Mouse (Mus musculus): ENCODE data around the gene Slc35g2. TPM values are rescaled to one million over a fixed set of nuclear protein-coding genes. Genes with fewer than 3 reads are reported as not detected.

The Slc35g2 gene
- polyA plus RNA-seq, 1 experiment from 2014 or later, result 24.2 TPM

- no peak overlapping the region for H3K4me2 ChIP-seq (replicated peaks)
- no peaks in the 10 kb centered on the region for H3K27me3 ChIP-seq (ENCODE audit: control insufficient read depth, insufficient read depth, low read length)
- no peak overlapping the region for H3K4me3 ChIP-seq (replicated peaks; ENCODE audit: low read length)
- no peak overlapping the region for H3K27ac ChIP-seq
- no peaks in the 10 kb centered on the region for H3K4me1 ChIP-seq (replicated peaks; ENCODE audit: control insufficient read depth, insufficient read depth, low read length)
- no peaks in the 10 kb centered on the region for H3K9me3 ChIP-seq (ENCODE audit: control insufficient read depth, low read length)
- ATAC-seq (ENCODE audit: low FRiP score) (no peak), DNase-seq (ENCODE audit: low spot score) (no peak)
- no peak overlapping the region for H3K9ac ChIP-seq
- 90% methylated on average over 2 of the region's 2 CpGs for WGBS
- no peaks in the 10 kb centered on the region for H3K36me3 ChIP-seq (replicated peaks; ENCODE audit: control insufficient read depth, insufficient read depth)
Measured at GRCm38 (mm10) chr9:100507581-100507980, 63.3 kb downstream of the Slc35g2 start.

DNA sequence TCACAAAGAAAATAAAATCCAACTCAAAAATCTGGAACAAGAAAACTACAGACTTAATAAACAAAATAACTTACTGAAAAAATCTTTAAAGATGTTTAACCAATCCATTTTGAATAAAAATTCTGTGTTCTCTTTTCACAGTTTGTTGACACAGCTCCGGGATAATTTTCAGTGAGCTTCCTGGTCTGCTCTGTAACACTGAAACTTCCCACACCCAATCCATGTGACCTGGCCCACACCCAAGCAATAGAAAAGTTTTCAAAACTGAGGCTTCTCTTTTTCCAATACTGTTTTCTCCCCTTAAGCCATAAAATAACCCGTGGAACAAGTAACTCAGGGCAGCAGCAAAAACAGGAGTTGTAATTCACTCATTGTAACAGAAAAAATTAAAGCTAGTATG, 64.2 kb downstream of the Slc35g2 start:
- Histone ChIP-seq H3K4me3 (replicated peaks; ENCODE audit: low read length) (no peak overlapping the region), H3K27me3 (ENCODE audit: control insufficient read depth, insufficient read depth, low read length) (no peaks in the 10 kb centered on the region), H3K36me3 (replicated peaks; ENCODE audit: control insufficient read depth, insufficient read depth) (no peaks in the 10 kb centered on the region), H3K4me2 (replicated peaks) (no peak overlapping the region), H3K27ac (no peak overlapping the region), H3K9me3 (ENCODE audit: control insufficient read depth, low read length) (no peaks in the 10 kb centered on the region), H3K4me1 (replicated peaks; ENCODE audit: control insufficient read depth, insufficient read depth, low read length) (no peaks in the 10 kb centered on the region), H3K9ac (no peak overlapping the region)
- DNase-seq (ENCODE audit: low spot score), result no peak
- ATAC-seq (ENCODE audit: low FRiP score), result no peak
- WGBS, result 75% methylated on average over 2 of the region's 2 CpGs

- H3K36me3 ChIP-seq (replicated peaks; ENCODE audit: control insufficient read depth, insufficient read depth), result no peaks in the 10 kb centered on the region
- no peak for ATAC-seq (ENCODE audit: low FRiP score)
- no peaks in the 10 kb centered on the region for H3K27me3 ChIP-seq (ENCODE audit: control insufficient read depth, insufficient read depth, low read length)
- no peak overlapping the region for H3K27ac ChIP-seq
- no peak for DNase-seq (ENCODE audit: low spot score)
- H3K4me2 ChIP-seq (replicated peaks), result no peak overlapping the region
- no peaks in the 10 kb centered on the region for H3K9me3 ChIP-seq (ENCODE audit: control insufficient read depth, low read length)
- H3K9ac ChIP-seq, result no peak overlapping the region
- H3K4me3 ChIP-seq (replicated peaks; ENCODE audit: low read length), result no peak overlapping the region
- 96% methylated on average over 4 of the region's 4 CpGs for WGBS
- no peaks in the 10 kb centered on the region for H3K4me1 ChIP-seq (replicated peaks; ENCODE audit: control insufficient read depth, insufficient read depth, low read length)
Measured at GRCm38 (mm10) chr9:100505498-100505897, 65.4 kb downstream of the Slc35g2 start.

Other genes with a start within 250 kb of the Slc35g2 start
- 0.29 and 0.57 TPM in 2 replicates for gene Il20rb, start 84.3 kb downstream of the Slc35g2 start, polyA plus RNA-seq (2014; fragmentation: Nextera tagmentation; extraction: Ambion mirVana)
- 59.6 and 66.2 TPM in 2 replicates for gene Nck1, start 25.0 kb downstream of the Slc35g2 start, polyA plus RNA-seq (2014; fragmentation: Nextera tagmentation; extraction: Ambion mirVana)
- 30.9 and 39.5 TPM in 2 replicates for gene Stag1, start 26.7 kb upstream of the Slc35g2 start, polyA plus RNA-seq (2014; fragmentation: Nextera tagmentation; extraction: Ambion mirVana)